Mouse (Mus musculus) erythroblast, adult 5-6 weeks (primary cell): ENCODE results near the gene Extl1. TPM values are rescaled to one million over a fixed set of nuclear protein-coding genes. Genes with fewer than 3 reads are reported as not detected.
A peak's percentile ranks its signal among the peaks of the same experiment; 100 is the strongest.
"Not testable (repeated sequence)": the region's sequence is repeated elsewhere in the genome, so short reads cannot be mapped to it uniquely, and the experiment has no call there.

ENCODE experiments used
- ATAC-seq: replicated peaks from 2 replicates; pipeline ENCODE4 v1.8.0; 2016; ENCODE audit warnings: moderate number of reproducible peaks, mild to moderate bottlenecking, moderate TSS enrichment, inconsistent platforms; ENCODE audit not compliant: poor library complexity, low FRiP score, severe bottlenecking
- total RNA-seq, 2 experiments: library from RNA; stranded (forward) in 1 of 2; stranded (reverse) in 1 of 2; fragments of 150-400 nt in 1 of 2; fragments of 200-764, 138-1000 nt in 1 of 2; gene quantifications; 2 replicates each; pipeline versions ENCODE4 v1.2.3 to v1.2.4; 2015 to 2017; ENCODE audit warnings: low replicate concordance in 2 of 2

Gene Extl1
- not detected in 2 replicates for total RNA-seq (2015; ENCODE audit: low replicate concordance)
- total RNA-seq (2017; ENCODE audit: low replicate concordance) = 0.42 TPM in 1 of 2 replicates, not detected in the other

- not testable (repeated sequence) for ATAC-seq
These were observed at the start of gene Extl1 for GRCm38 (mm10) chr4:134383750-134384149. Gene Extl1, minus strand, starts transcription at chr4:134383850.

- ATAC-seq = no peak
These were observed 49.2 kb upstream of the Extl1 start for GRCm38 (mm10) chr4:134432686-134433360.

GRCm38 (mm10) chr4:134430381-134431004, 46.8 kb upstream of the Extl1 start:
- no peak for ATAC-seq

- peak; percentile 34; the same call in 1 of the 2 replicates for ATAC-seq
These were observed 41.4 kb upstream of the Extl1 start for GRCm38 (mm10) chr4:134425088-134425487.

- no peak for ATAC-seq
These were observed 40.3 kb upstream of the Extl1 start for GRCm38 (mm10) chr4:134423949-134424348.

- no peak for ATAC-seq
These were observed 38.3 kb upstream of the Extl1 start for GRCm38 (mm10) chr4:134421971-134422370.

- ATAC-seq = no peak
These were observed 33.5 kb upstream of the Extl1 start for GRCm38 (mm10) chr4:134417111-134417510.

GRCm38 (mm10) chr4:134416602-134417001, 33.0 kb upstream of the Extl1 start:
- ATAC-seq = no peak

GRCm38 (mm10) chr4:134416177-134416576, 32.5 kb upstream of the Extl1 start:
- no peak for ATAC-seq

GRCm38 (mm10) chr4:134409286-134409685, 25.6 kb upstream of the Extl1 start:
- ATAC-seq = no peak

GRCm38 (mm10) chr4:134403721-134404120, 20.1 kb upstream of the Extl1 start:
- no peak for ATAC-seq

GRCm38 (mm10) chr4:134402571-134403262, 19.1 kb upstream of the Extl1 start:
- ATAC-seq = no peak

GRCm38 (mm10) chr4:134401856-134402570, 18.4 kb upstream of the Extl1 start:
- no peak for ATAC-seq

- peak; percentile 37; the same call in 1 of the 2 replicates for ATAC-seq
These were observed 17.6 kb upstream of the Extl1 start for GRCm38 (mm10) chr4:134401181-134401661.

- no peak for ATAC-seq
These were observed 16.6 kb upstream of the Extl1 start for GRCm38 (mm10) chr4:134400206-134400605.

- ATAC-seq = no peak
These were observed 14.1 kb upstream of the Extl1 start for GRCm38 (mm10) chr4:134397732-134398131.

GRCm38 (mm10) chr4:134397121-134397520, 13.5 kb upstream of the Extl1 start:
- no peak for ATAC-seq

- ATAC-seq = peak; percentile 98
These were observed 12.6 kb upstream of the Extl1 start, which contains the start of gene Pafah2 for GRCm38 (mm10) chr4:134395977-134396825. Gene Pafah2, plus strand, starts transcription at chr4:134396320.

- no peak for ATAC-seq
These were observed 11.5 kb upstream of the Extl1 start for GRCm38 (mm10) chr4:134395142-134395541.
